Mouse (Mus musculus): ENCODE data around the gene Ndufaf5. TPM values are rescaled to one million over a fixed set of nuclear protein-coding genes. Genes with fewer than 3 reads are reported as not detected.

Gene Ndufaf5
- total RNA-seq (2023): 10.7 to 14.3 TPM (median 11.3 TPM) in 4 replicates

DNA sequence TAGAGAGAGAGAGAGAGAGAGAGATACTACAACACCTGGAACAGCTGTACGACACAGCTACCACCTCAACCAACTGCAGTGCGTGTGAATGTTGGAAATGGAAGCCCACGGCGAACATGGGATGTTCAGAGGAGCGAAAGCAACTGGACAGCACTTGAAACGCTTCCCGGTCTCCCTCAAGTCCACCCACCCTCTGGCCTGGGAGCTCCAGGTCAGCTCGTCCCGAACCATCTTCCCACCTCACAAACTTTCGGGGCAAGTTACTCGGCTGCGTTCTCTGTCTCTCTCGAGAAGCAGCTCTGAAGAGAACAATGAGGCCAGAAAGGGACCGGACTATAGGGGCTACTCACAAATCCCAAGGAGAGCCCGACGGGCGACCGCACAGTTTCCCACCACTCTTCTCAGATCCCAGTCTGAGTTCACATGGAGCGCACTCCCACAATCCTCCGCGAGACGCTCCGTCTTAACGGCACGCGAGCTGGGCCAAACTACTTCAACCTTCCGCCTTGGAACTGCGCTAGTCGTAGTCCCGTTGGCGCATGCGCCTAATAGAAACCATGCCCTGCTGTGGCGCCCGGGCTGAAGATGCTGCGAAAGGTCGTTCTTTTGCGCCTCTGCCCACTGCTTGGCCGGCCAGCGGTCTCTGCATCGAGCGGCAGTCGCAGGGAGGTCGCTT, at the start of gene Ndufaf5, which contains the start of gene Esf1:
TSS of gene Ndufaf5 (plus strand) at position 523 of the 676 bp plus-strand sequence.
TSS of gene Esf1 (minus strand) at position 438 of the 676 bp plus-strand sequence.

DNA sequence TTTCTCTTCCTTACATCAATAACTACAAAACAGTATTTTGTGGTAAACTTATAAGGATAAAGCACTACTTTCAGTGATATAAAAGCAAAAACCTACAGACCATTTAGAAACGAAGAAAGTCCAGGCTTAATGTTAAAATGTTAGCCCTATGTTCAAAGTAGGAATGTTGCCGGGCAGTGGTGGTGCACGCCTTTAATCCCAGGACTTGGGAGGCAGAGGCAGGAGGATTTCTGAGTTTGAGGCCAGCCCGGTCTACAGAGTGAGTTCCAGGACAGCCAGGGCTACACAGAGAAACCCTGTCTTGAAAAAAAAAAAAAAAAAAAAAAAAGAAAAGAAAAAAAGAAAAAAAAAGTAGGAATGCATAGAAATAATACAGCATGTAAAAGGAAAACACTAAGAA, 18.7 kb upstream of the Ndufaf5 start, which contains the start of gene Gm17374:
TSS of gene Gm17374 (plus strand) at position 301 of the 400 bp plus-strand sequence.

Other genes with a start within 250 kb of the Ndufaf5 start
- 8.5 to 13.2 TPM (median 10.5 TPM) in 4 replicates for gene Tasp1, start 103.8 kb upstream of the Ndufaf5 start, total RNA-seq (2023)
- not detected in 4 replicates for gene Gm17374, start 18.6 kb upstream of the Ndufaf5 start, total RNA-seq (2023)
- 28.7 to 41.5 TPM (median 31.7 TPM) in 4 replicates for gene Esf1, start 85 bp upstream of the Ndufaf5 start, total RNA-seq (2023)
- not detected in 4 replicates for gene Sel1l2, start 219.1 kb downstream of the Ndufaf5 start, total RNA-seq (2023)
- not detected in 4 replicates for gene Macrod2, start 224.7 kb downstream of the Ndufaf5 start, total RNA-seq (2023)

Data from B cell, adult 62 days (primary cell).